Mouse (Mus musculus) CD8-positive naive resting alpha-beta T cell, adult 2 months (primary cell): ENCODE measurements around the gene Col20a1.

Source experiments
- DNase-seq, 2 experiments: peaks; one replicate each; pipeline ENCODE4 v3.0.0; 2022; ENCODE audit warnings: low read depth in 2 of 2, low spot score in 2 of 2

The Col20a1 gene

GRCm38 (mm10) chr2:180994360-180994759 is 8.0 kb downstream of the Col20a1 start:
- DNase-seq, result no peak

GRCm38 (mm10) chr2:180995457-180995856 is 9.1 kb downstream of the Col20a1 start:
- DNase-seq, result no peak

GRCm38 (mm10) chr2:180996436-180996835 is 10.1 kb downstream of the Col20a1 start:
- peak; percentile 13 to 27 for DNase-seq

GRCm38 (mm10) chr2:180996905-180997304 is 10.6 kb downstream of the Col20a1 start:
- no peak for DNase-seq

GRCm38 (mm10) chr2:181007054-181007453 is 20.7 kb downstream of the Col20a1 start:
- DNase-seq, result no peak

GRCm38 (mm10) chr2:181008339-181008738 is 22.0 kb downstream of the Col20a1 start:
- DNase-seq, result no peak

- DNase-seq, result no peak
Measured at GRCm38 (mm10) chr2:181031406-181031934, 45.1 kb downstream of the Col20a1 start.

GRCm38 (mm10) chr2:181032407-181032806 is 46.1 kb downstream of the Col20a1 start:
- DNase-seq, result no peak

GRCm38 (mm10) chr2:181033310-181033709 is 47.0 kb downstream of the Col20a1 start:
- DNase-seq, result no peak

GRCm38 (mm10) chr2:181035186-181035585 is 48.9 kb downstream of the Col20a1 start:
- no peak for DNase-seq

GRCm38 (mm10) chr2:181036561-181036960 is 50.2 kb downstream of the Col20a1 start:
- DNase-seq, result no peak

- DNase-seq, result no peak
Measured at GRCm38 (mm10) chr2:181038644-181039355, 52.5 kb downstream of the Col20a1 start.

GRCm38 (mm10) chr2:181039356-181039680 is 53.0 kb downstream of the Col20a1 start:
- no peak for DNase-seq

- DNase-seq, result no peak
Measured at GRCm38 (mm10) chr2:181041941-181042340, 55.6 kb downstream of the Col20a1 start.

GRCm38 (mm10) chr2:181042376-181042775 is 56.0 kb downstream of the Col20a1 start:
- DNase-seq, result no peak

GRCm38 (mm10) chr2:181043437-181043836 is 57.1 kb downstream of the Col20a1 start, which contains the start of gene Chrna4:
Gene Chrna4 (minus strand): TSS chr2:181043546.
- DNase-seq, result no peak

GRCm38 (mm10) chr2:181044001-181044400 is 57.7 kb downstream of the Col20a1 start:
- no peak for DNase-seq

- DNase-seq, result no peak
Measured at GRCm38 (mm10) chr2:181048252-181048945, 62.1 kb downstream of the Col20a1 start.

- no peak for DNase-seq
Measured at GRCm38 (mm10) chr2:181048986-181049385, 62.7 kb downstream of the Col20a1 start.

GRCm38 (mm10) chr2:181052171-181052570 is 65.8 kb downstream of the Col20a1 start:
- DNase-seq, result no peak

- DNase-seq, result no peak
Measured at GRCm38 (mm10) chr2:181057341-181057740, 71.0 kb downstream of the Col20a1 start.

- no peak for DNase-seq
Measured at GRCm38 (mm10) chr2:181058193-181058592, 71.9 kb downstream of the Col20a1 start.
